In genomic region chr2:77916586-77917359, GRCm38 (mm10) we compare ENCODE assay signal across 26 mouse cellular contexts.
"Had no signal": no experiment of that assay in that cellular context is flagged by ENCODE, and none has a peak within 500 bp of the region (broad histone marks: within the 10 kb centered on the region; RNA-seq: fewer than 3 reads in every experiment).

No protein-coding gene starts in this region.

- H3K27ac ChIP-seq: gastrocnemius, adult 2 months; heart, embryonic 10.5 days; heart, embryonic 13.5 days; heart, embryonic 15.5 days; hindbrain, embryonic 13.5 days; hindbrain, embryonic 15.5 days; hindbrain, postnatal 0 days; kidney, embryonic 15.5 days; kidney, postnatal 0 days; limb, embryonic 13.5 days; limb, embryonic 15.5 days; liver, embryonic 12.5 days; liver, embryonic 14.5 days had no signal

- H3K9ac ChIP-seq: heart, embryonic 13.5 days; heart, embryonic 15.5 days; hindbrain, embryonic 13.5 days; hindbrain, embryonic 15.5 days; kidney, embryonic 15.5 days; limb, embryonic 13.5 days; limb, embryonic 15.5 days; liver, embryonic 12.5 days; liver, embryonic 14.5 days had no signal

- ATAC-seq: hindbrain, postnatal 0 days; intestine, embryonic 16.5 days; liver, embryonic 12.5 days had no signal

- DNase-seq: gastrocnemius, adult 2 months; gastrocnemius, postnatal 10 days; gastrocnemius, postnatal 25 days; heart, adult 18-20 months; heart, postnatal 14 days; heart, postnatal 36 days; kidney, adult 11 months; kidney, adult 2 months; kidney, adult 9 months; kidney, postnatal 14 days; kidney, postnatal 36 days; layer of hippocampus, postnatal 36 days; left cerebral cortex, postnatal 4 days had no signal

- H3K4me1 ChIP-seq: heart, embryonic 10.5 days; heart, embryonic 13.5 days; heart, embryonic 15.5 days; hindbrain, embryonic 13.5 days; hindbrain, embryonic 15.5 days; kidney, embryonic 15.5 days; limb, embryonic 13.5 days; limb, embryonic 15.5 days; liver, embryonic 12.5 days had no signal

- H3K27me3 ChIP-seq: heart, embryonic 13.5 days; heart, embryonic 15.5 days; hindbrain, embryonic 13.5 days; hindbrain, embryonic 15.5 days; kidney, embryonic 15.5 days; limb, embryonic 13.5 days; limb, embryonic 15.5 days; liver, embryonic 12.5 days had no signal

- H3K9me3 ChIP-seq: heart, embryonic 10.5 days; heart, embryonic 13.5 days; heart, embryonic 15.5 days; hindbrain, embryonic 13.5 days; hindbrain, embryonic 15.5 days; kidney, embryonic 15.5 days; limb, embryonic 13.5 days; limb, embryonic 15.5 days; liver, embryonic 12.5 days had no signal

- H3K4me2 ChIP-seq: heart, embryonic 13.5 days; heart, embryonic 15.5 days; hindbrain, embryonic 13.5 days; hindbrain, embryonic 15.5 days; kidney, embryonic 15.5 days; limb, embryonic 13.5 days; limb, embryonic 15.5 days; liver, embryonic 12.5 days had no signal

- H3K4me3 ChIP-seq: gastrocnemius, adult 2 months; heart, embryonic 10.5 days; heart, embryonic 13.5 days; heart, embryonic 15.5 days; hindbrain, embryonic 13.5 days; hindbrain, embryonic 15.5 days; kidney, embryonic 15.5 days; limb, embryonic 13.5 days; limb, embryonic 15.5 days; liver, embryonic 12.5 days had no signal
